Mouse (Mus musculus) stomach, postnatal 0 days (tissue): ENCODE results near the gene Hist1h3f. TPM values are rescaled to one million over a fixed set of nuclear protein-coding genes. Genes with fewer than 3 reads are reported as not detected.
"Not testable (repeated sequence)": the region's sequence is repeated elsewhere in the genome, so short reads cannot be mapped to it uniquely, and the experiment has no call there.

Experiments
- ATAC-seq: fragments of 200-750 bp; cut with Nextera tagmentation; 2 replicates; pipeline ENCODE4 v1.8.0; 2017; ENCODE audit not compliant: low FRiP score, low TSS enrichment
- DNase-seq: peaks from one replicate; pipeline ENCODE4 v3.0.0-alpha.2; 2016; ENCODE audit warnings: low spot score
- H3K27ac ChIP-seq: fragments of 300-500 bp; sonication (generic); replicated peaks from 2 replicates; pipeline ENCODE4 v1.5.1; 2014; ENCODE audit warnings: mild to moderate bottlenecking, control low read depth
- H3K27me3 ChIP-seq: fragments of 300-500 bp; sonication (generic); 2 replicates; pipeline ENCODE4 v1.6.1; 2014; ENCODE audit warnings: low read length; ENCODE audit not compliant: control insufficient read depth, insufficient read depth
- H3K36me3 ChIP-seq: fragments of 300-500 bp; sonication (generic); 2 replicates; pipeline ENCODE4 v1.6.1; 2014; ENCODE audit warnings: low read length, mixed read lengths; ENCODE audit not compliant: control insufficient read depth, insufficient read depth
- H3K4me1 ChIP-seq: fragments of 300-500 bp; sonication (generic); replicated peaks from 2 replicates; pipeline ENCODE4 v1.6.1; 2014; ENCODE audit warnings: antibody characterized with exemption; ENCODE audit not compliant: control insufficient read depth, insufficient read depth
- H3K4me2 ChIP-seq: fragments of 300-500 bp; sonication (generic); replicated peaks from 2 replicates; pipeline ENCODE4 v1.6.1; 2014; ENCODE audit warnings: low read depth, mild to moderate bottlenecking, control low read depth, moderate library complexity
- H3K4me3 ChIP-seq: fragments of 300-500 bp; sonication (generic); 2 replicates; pipeline ENCODE4 v1.5.1; 2014; ENCODE audit warnings: low read depth, low read length, control low read depth
- H3K9ac ChIP-seq: fragments of 300-500 bp; sonication (generic); 2 replicates; pipeline ENCODE4 v1.6.1; 2014; ENCODE audit warnings: mild to moderate bottlenecking, low read length, control low read depth, mixed read lengths
- H3K9me3 ChIP-seq: fragments of 300-500 bp; sonication (generic); 2 replicates; pipeline ENCODE4 v1.6.1; 2016; ENCODE audit warnings: low read length; ENCODE audit not compliant: control insufficient read depth
- CTCF ChIP-seq: IDR thresholded peaks from 2 replicates; pipeline ENCODE4 v1.5.1; 2016; ENCODE audit warnings: antibody characterized with exemption, low read depth, mild to moderate bottlenecking, moderate library complexity
- EP300 ChIP-seq: optimal IDR thresholded peaks from 2 replicates; pipeline ENCODE3; 2016; ENCODE audit warnings: antibody characterized with exemption
- WGBS: fragments of 180-500 bp; shearing (Covaris S2); extraction: QIAGEN DNeasy Blood & Tissue Kit; methylation state at CpG from one replicate; pipeline ENCODE4 v1.1.7; 2014; 5-methylcytosine and 5-hydroxymethylcytosine counted together
- polyA plus RNA-seq: library from polyadenylated mRNA; unstranded; fragments of >200 nt; fragmentation: Nextera tagmentation; extraction: Ambion mirVana; gene quantifications from 2 replicates; pipeline ENCODE4 v1.2.1, GENCODE M21; 2015

Gene Hist1h3f
- polyA plus RNA-seq, 1 experiment from 2014 or later, result 0.78 TPM

GRCm38 (mm10) chr13:23561883-23562659, 18.2 kb downstream of the Hist1h3f start, which contains the start of gene Hist1h3e:
Hist1h3e (minus strand) TSS chr13:23562369.
- ATAC-seq (peak; percentile 93), DNase-seq (peak; percentile 95)
- not testable (repeated sequence) for H3K4me1 ChIP-seq, H3K27me3 ChIP-seq, H3K9me3 ChIP-seq, H3K36me3 ChIP-seq
- Histone ChIP-seq H3K27ac (peak within 1 kb of the TSS; percentile 97), H3K4me2 (peak within 1 kb of the TSS; percentile 68), H3K4me3 (peak within 1 kb of the TSS; percentile 42), H3K9ac (peak within 1 kb of the TSS; percentile 59)
- peak; percentile 49 for TF ChIP-seq EP300
- under 1% methylated on average over 32 of the region's 67 CpGs for WGBS

GRCm38 (mm10) chr13:23562699-23563462, 19.0 kb downstream of the Hist1h3f start:
- Histone ChIP-seq H3K36me3 (no peaks in the 10 kb centered on the region), H3K27me3 (no peaks in the 10 kb centered on the region), H3K9ac (peak overlapping the region; percentile 59), H3K4me2 (peak overlapping the region; percentile 68), H3K27ac (peak overlapping the region; percentile 97), H3K4me1 (no peaks in the 10 kb centered on the region), H3K9me3 (no peaks in the 10 kb centered on the region), H3K4me3 (peak overlapping the region; percentile 42)
- peak; percentile 61 for ATAC-seq
- TF ChIP-seq CTCF (peak; percentile 78), EP300 (no peak)
- 2% methylated on average over 18 of the region's 18 CpGs for WGBS
- DNase-seq, result peak; percentile 52

DNA sequence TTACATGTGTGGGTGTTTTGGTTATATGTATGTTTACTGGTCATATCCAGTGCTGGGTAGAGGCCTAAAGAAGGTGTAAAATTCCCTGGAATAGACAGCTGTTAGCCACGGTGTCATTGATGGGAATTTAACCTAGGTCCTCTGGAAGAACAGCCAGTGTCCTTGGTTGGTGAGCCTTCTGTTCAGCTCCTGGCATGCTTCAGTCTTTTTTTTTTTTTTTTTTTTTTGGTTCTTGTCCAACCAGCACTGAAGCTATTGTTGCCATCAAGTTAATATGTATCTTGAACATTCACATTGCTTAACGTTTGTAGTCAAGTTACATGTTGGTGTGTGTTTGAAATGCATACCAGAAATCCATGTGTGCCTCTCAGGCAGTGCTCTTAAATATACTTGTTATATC, 20.6 kb downstream of the Hist1h3f start:
- no peak overlapping the region for H3K4me2 ChIP-seq
- no peak overlapping the region for H3K9ac ChIP-seq
- no peak for TF ChIP-seq CTCF
- no peak for TF ChIP-seq EP300
- no peak overlapping the region for H3K4me3 ChIP-seq
- no peak for DNase-seq
- no peak for ATAC-seq
- H3K36me3 ChIP-seq, result no peaks in the 10 kb centered on the region
- no peaks in the 10 kb centered on the region for H3K9me3 ChIP-seq
- H3K27me3 ChIP-seq, result no peaks in the 10 kb centered on the region
- H3K4me1 ChIP-seq, result no peaks in the 10 kb centered on the region
- WGBS, result 80% methylated on average over 2 of the region's 2 CpGs
- no peak overlapping the region for H3K27ac ChIP-seq

- Histone ChIP-seq H3K9ac (peak overlapping the region; percentile 52; the same call in 1 of the 2 replicates), H3K27ac (peak overlapping the region; percentile 93), H3K4me3 (peak overlapping the region; percentile 42), H3K4me2 (peak overlapping the region; percentile 59)
- H3K36me3 ChIP-seq, H3K27me3 ChIP-seq, H3K9me3 ChIP-seq, DNase-seq, H3K4me1 ChIP-seq: not testable (repeated sequence)
- TF ChIP-seq CTCF, result 0 out of 2 replicates have a peak, but pooled peaks have one; percentile 10
- ATAC-seq, result peak; percentile 10; the same call in 1 of the 2 replicates
- WGBS, result 4% methylated on average over 13 of the region's 41 CpGs
Observed at GRCm38 (mm10) chr13:23570261-23571021, 26.6 kb downstream of the Hist1h3f start.

DNA sequence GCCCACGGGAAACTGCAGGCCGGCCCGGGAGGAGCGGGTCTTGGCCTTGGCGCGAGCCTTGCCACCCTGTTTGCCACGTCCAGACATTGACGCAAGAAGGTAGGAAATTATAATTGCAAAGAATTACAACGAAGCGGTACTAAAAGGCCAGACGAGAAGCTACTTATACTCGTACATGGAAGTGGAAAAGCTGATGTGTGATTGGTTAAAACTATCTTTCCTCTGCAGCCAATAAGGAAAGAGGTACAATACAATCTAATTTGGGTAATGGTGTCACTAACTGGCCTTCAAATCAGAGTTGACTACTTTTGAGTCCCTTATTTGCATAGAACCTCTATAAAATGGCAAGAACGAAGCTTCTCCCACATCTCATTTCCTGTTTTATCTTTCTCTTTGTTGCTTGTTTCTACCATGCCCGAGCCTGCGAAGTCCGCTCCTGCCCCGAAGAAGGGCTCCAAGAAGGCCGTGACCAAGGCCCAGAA, 27.2 kb downstream of the Hist1h3f start, which contains the start of the genes Hist1h2ae and Hist1h2bg:
Hist1h2ae (minus strand) TSS at position 199 of the 482 bp plus-strand sequence.
Hist1h2bg (plus strand) TSS at position 375 of the 482 bp plus-strand sequence.
- TF ChIP-seq EP300, result no peak
- TF ChIP-seq CTCF, result 0 out of 2 replicates have a peak, but pooled peaks have one; percentile 0
- Histone ChIP-seq H3K9me3 (no peaks in the 10 kb centered on the region), H3K4me3 (peak within 1 kb of the TSS; percentile 42), H3K4me1 (no peaks in the 10 kb centered on the region), H3K9ac (peak within 1 kb of the TSS; percentile 61), H3K36me3 (no peaks in the 10 kb centered on the region), H3K27ac (peak within 1 kb of the TSS; percentile 93), H3K4me2 (peak within 1 kb of the TSS; percentile 59), H3K27me3 (no peaks in the 10 kb centered on the region)
- DNase-seq (peak; percentile 62), ATAC-seq (peak; percentile 88)
- WGBS, result 0% methylated on average over 18 of the region's 18 CpGs

- not testable (repeated sequence) for DNase-seq, H3K27me3 ChIP-seq, H3K36me3 ChIP-seq, H3K9me3 ChIP-seq, ATAC-seq, H3K4me1 ChIP-seq
- WGBS, result under 1% methylated on average over 9 of the region's 34 CpGs
- peak overlapping the region; percentile 42 for H3K4me3 ChIP-seq
- H3K9ac ChIP-seq, result peak overlapping the region; percentile 61
- H3K4me2 ChIP-seq, result peak overlapping the region; percentile 59
- H3K27ac ChIP-seq, result peak overlapping the region; percentile 93
Observed at GRCm38 (mm10) chr13:23571504-23572217, 27.8 kb downstream of the Hist1h3f start.
